Mouse (Mus musculus): Measurements from ENCODE around the gene Fam19a2. TPM values are rescaled to one million over a fixed set of nuclear protein-coding genes. Genes with fewer than 3 reads are reported as not detected.
A peak's percentile ranks its signal among the peaks of the same experiment; 100 is the strongest.

Gene Fam19a2
- polyA plus RNA-seq, 1 experiment from 2014 or later, result 4.4 TPM

GRCm38 (mm10) chr10:123265241-123265790, 1.5 kb downstream of the Fam19a2 start:
- WGBS, result under 1% methylated on average over 47 of the region's 50 CpGs
- no peaks in the 10 kb centered on the region for H3K9me3 ChIP-seq (ENCODE audit: control insufficient read depth, low read length)
- H3K4me2 ChIP-seq (ENCODE audit: low read depth, low read length, severe bottlenecking), result peak overlapping the region; percentile 91
- H3K9ac ChIP-seq (ENCODE audit: low read length), result peak overlapping the region; percentile 58
- H3K27me3 ChIP-seq (ENCODE audit: control insufficient read depth, insufficient read depth, low read length), result peaks cover 13% of the 10 kb centered on the region
- peak overlapping the region; percentile 52 for H3K4me3 ChIP-seq (ENCODE audit: low read depth, low read length)
- DNase-seq (ENCODE audit: low spot score) (peak; percentile 72), ATAC-seq (replicated peaks; ENCODE audit: low FRiP score) (peak; percentile 50)
- H3K36me3 ChIP-seq (ENCODE audit: control insufficient read depth, insufficient read depth, low read length), result no peaks in the 10 kb centered on the region
- peaks cover 6% of the 10 kb centered on the region for H3K4me1 ChIP-seq (replicated peaks; ENCODE audit: control insufficient read depth, insufficient read depth, low read length)
- no peak overlapping the region for H3K27ac ChIP-seq (ENCODE audit: low read depth, low read length)

DNA sequence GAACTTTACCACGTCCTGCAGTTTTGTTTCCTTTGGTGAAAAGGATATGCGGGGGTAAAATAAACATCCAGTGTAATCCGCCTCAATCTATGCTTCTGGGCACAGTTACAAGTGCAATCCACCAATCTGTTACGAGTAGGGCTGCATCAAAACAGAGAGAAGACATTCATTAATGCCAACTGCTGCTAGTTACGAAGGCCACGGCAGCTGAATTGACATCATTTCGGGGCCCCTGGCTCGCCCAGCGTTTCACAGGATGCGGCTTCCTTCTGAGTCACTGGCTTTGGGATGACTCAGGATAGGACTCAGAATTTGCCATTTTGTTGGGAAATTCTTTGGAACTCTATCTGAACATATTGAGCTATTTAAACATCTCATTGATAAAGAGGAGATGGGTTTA, 4.8 kb downstream of the Fam19a2 start:
- Histone ChIP-seq H3K4me1 (replicated peaks; ENCODE audit: control insufficient read depth, insufficient read depth, low read length) (peaks cover 6% of the 10 kb centered on the region), H3K36me3 (ENCODE audit: control insufficient read depth, insufficient read depth, low read length) (no peaks in the 10 kb centered on the region), H3K9ac (ENCODE audit: low read length) (no peak overlapping the region), H3K4me2 (ENCODE audit: low read depth, low read length, severe bottlenecking) (no peak overlapping the region), H3K4me3 (ENCODE audit: low read depth, low read length) (no peak overlapping the region), H3K9me3 (ENCODE audit: control insufficient read depth, low read length) (no peaks in the 10 kb centered on the region), H3K27ac (ENCODE audit: low read depth, low read length) (no peak overlapping the region), H3K27me3 (ENCODE audit: control insufficient read depth, insufficient read depth, low read length) (peaks cover 13% of the 10 kb centered on the region)
- ATAC-seq (replicated peaks; ENCODE audit: low FRiP score) (no peak), DNase-seq (ENCODE audit: low spot score) (no peak)
- 77% methylated on average over 10 of the region's 10 CpGs for WGBS

GRCm38 (mm10) chr10:123274554-123274953, 10.8 kb downstream of the Fam19a2 start:
- WGBS, result 82% methylated on average over 11 of the region's 11 CpGs
- H3K4me3 ChIP-seq (ENCODE audit: low read depth, low read length), result no peak overlapping the region
- no peaks in the 10 kb centered on the region for H3K27me3 ChIP-seq (ENCODE audit: control insufficient read depth, insufficient read depth, low read length)
- no peaks in the 10 kb centered on the region for H3K4me1 ChIP-seq (replicated peaks; ENCODE audit: control insufficient read depth, insufficient read depth, low read length)
- H3K4me2 ChIP-seq (ENCODE audit: low read depth, low read length, severe bottlenecking), result no peak overlapping the region
- DNase-seq (ENCODE audit: low spot score) (no peak), ATAC-seq (replicated peaks; ENCODE audit: low FRiP score) (no peak)
- no peaks in the 10 kb centered on the region for H3K36me3 ChIP-seq (ENCODE audit: control insufficient read depth, insufficient read depth, low read length)
- H3K27ac ChIP-seq (ENCODE audit: low read depth, low read length), result no peak overlapping the region
- H3K9ac ChIP-seq (ENCODE audit: low read length), result no peak overlapping the region
- no peaks in the 10 kb centered on the region for H3K9me3 ChIP-seq (ENCODE audit: control insufficient read depth, low read length)

GRCm38 (mm10) chr10:123307300-123307699, 43.5 kb downstream of the Fam19a2 start:
- H3K9me3 ChIP-seq (ENCODE audit: control insufficient read depth, low read length), result no peaks in the 10 kb centered on the region
- H3K4me2 ChIP-seq (ENCODE audit: low read depth, low read length, severe bottlenecking), result no peak overlapping the region
- H3K27ac ChIP-seq (ENCODE audit: low read depth, low read length), result no peak overlapping the region
- DNase-seq (ENCODE audit: low spot score) (no peak), ATAC-seq (replicated peaks; ENCODE audit: low FRiP score) (no peak)
- H3K4me1 ChIP-seq (replicated peaks; ENCODE audit: control insufficient read depth, insufficient read depth, low read length), result no peaks in the 10 kb centered on the region
- H3K4me3 ChIP-seq (ENCODE audit: low read depth, low read length), result no peak overlapping the region
- no peaks in the 10 kb centered on the region for H3K36me3 ChIP-seq (ENCODE audit: control insufficient read depth, insufficient read depth, low read length)
- H3K9ac ChIP-seq (ENCODE audit: low read length), result no peak overlapping the region
- H3K27me3 ChIP-seq (ENCODE audit: control insufficient read depth, insufficient read depth, low read length), result no peaks in the 10 kb centered on the region

- Histone ChIP-seq H3K27ac (ENCODE audit: low read depth, low read length) (no peak overlapping the region), H3K4me3 (ENCODE audit: low read depth, low read length) (no peak overlapping the region), H3K27me3 (ENCODE audit: control insufficient read depth, insufficient read depth, low read length) (no peaks in the 10 kb centered on the region), H3K36me3 (ENCODE audit: control insufficient read depth, insufficient read depth, low read length) (no peaks in the 10 kb centered on the region), H3K4me2 (ENCODE audit: low read depth, low read length, severe bottlenecking) (no peak overlapping the region), H3K4me1 (replicated peaks; ENCODE audit: control insufficient read depth, insufficient read depth, low read length) (no peaks in the 10 kb centered on the region), H3K9me3 (ENCODE audit: control insufficient read depth, low read length) (no peaks in the 10 kb centered on the region), H3K9ac (ENCODE audit: low read length) (no peak overlapping the region)
- ATAC-seq (replicated peaks; ENCODE audit: low FRiP score), result peak; percentile 36; the same call in 1 of the 2 replicates
- WGBS, result 71% methylated on average over 3 of the region's 3 CpGs
- no peak for DNase-seq (ENCODE audit: low spot score)
These were observed 62.5 kb downstream of the Fam19a2 start for GRCm38 (mm10) chr10:123326271-123326670.

- ATAC-seq (replicated peaks; ENCODE audit: low FRiP score) (no peak; the same call in 1 of the 2 replicates), DNase-seq (ENCODE audit: low spot score) (no peak)
- no peak overlapping the region for H3K27ac ChIP-seq (ENCODE audit: low read depth, low read length)
These were observed 77.5 kb downstream of the Fam19a2 start for GRCm38 (mm10) chr10:123341280-123341679.

DNA sequence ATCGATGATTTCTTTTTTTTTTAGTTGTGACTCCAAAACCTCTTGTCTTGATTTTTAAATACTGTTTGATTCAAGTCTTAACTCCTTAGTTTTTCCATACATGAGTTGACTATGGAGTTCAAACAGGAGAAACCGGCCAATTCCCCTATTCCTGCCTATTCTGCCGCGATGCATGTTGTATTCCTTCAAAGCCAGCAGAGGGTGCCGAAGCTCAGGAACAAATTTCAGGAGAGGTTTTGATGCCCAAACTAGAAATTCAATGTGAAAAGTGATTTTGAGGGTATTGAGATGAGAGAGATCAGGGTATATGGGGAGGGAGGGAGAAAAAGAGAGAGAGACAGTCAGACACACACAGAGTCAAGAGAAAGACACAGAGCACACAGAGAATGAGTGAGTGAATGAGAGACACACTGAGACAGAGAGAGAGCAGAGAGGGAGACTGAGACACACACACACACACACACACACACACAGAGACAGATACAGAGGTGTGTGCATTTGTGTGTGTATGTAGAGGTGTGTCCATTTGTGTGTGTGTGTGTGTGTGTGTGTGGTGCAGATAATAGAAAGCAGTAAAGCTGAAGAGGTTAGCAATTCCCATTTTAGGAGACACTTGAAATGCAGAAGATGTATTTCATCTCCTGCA, 78.9 kb downstream of the Fam19a2 start:
- peak; percentile 61 for DNase-seq (ENCODE audit: low spot score)
- Histone ChIP-seq H3K4me1 (replicated peaks; ENCODE audit: control insufficient read depth, insufficient read depth, low read length) (no peaks in the 10 kb centered on the region), H3K9me3 (ENCODE audit: control insufficient read depth, low read length) (no peaks in the 10 kb centered on the region), H3K4me2 (ENCODE audit: low read depth, low read length, severe bottlenecking) (no peak overlapping the region), H3K4me3 (ENCODE audit: low read depth, low read length) (no peak overlapping the region), H3K9ac (ENCODE audit: low read length) (no peak overlapping the region), H3K27me3 (ENCODE audit: control insufficient read depth, insufficient read depth, low read length) (no peaks in the 10 kb centered on the region), H3K27ac (ENCODE audit: low read depth, low read length) (no peak overlapping the region), H3K36me3 (ENCODE audit: control insufficient read depth, insufficient read depth, low read length) (no peaks in the 10 kb centered on the region)
- no peak for ATAC-seq (replicated peaks; ENCODE audit: low FRiP score)
- WGBS, result 24% methylated on average over 5 of the region's 5 CpGs

More at GRCm38 (mm10) chr10:123341280-123341679, 77.5 kb downstream of the Fam19a2 start:
- H3K4me2 ChIP-seq (ENCODE audit: low read depth, low read length, severe bottlenecking), result no peak overlapping the region
- H3K27me3 ChIP-seq (ENCODE audit: control insufficient read depth, insufficient read depth, low read length), result no peaks in the 10 kb centered on the region
- no peaks in the 10 kb centered on the region for H3K9me3 ChIP-seq (ENCODE audit: control insufficient read depth, low read length)
- WGBS, result 68% methylated on average over 5 of the region's 5 CpGs
- H3K9ac ChIP-seq (ENCODE audit: low read length), result no peak overlapping the region
- H3K4me1 ChIP-seq (replicated peaks; ENCODE audit: control insufficient read depth, insufficient read depth, low read length), result no peaks in the 10 kb centered on the region
- no peaks in the 10 kb centered on the region for H3K36me3 ChIP-seq (ENCODE audit: control insufficient read depth, insufficient read depth, low read length)
- no peak overlapping the region for H3K4me3 ChIP-seq (ENCODE audit: low read depth, low read length)

DNA sequence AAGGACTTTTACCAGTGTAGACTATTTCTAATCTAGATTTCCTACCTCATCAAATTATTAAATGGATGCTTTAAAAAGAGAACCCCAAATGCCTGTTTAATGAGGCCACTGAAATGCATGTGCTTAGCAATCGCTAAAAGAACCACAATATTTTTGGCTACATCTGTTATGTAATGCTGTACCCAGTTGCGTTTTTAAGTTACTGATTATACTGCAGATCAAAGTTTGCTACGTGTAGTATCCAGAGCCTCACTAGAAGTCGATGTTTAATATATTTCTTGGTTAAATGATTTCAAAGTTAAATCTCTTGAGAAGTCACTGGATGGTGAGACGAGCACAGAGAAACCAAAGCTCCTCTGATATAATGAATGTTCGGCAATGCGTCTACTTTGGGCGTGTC, 82.5 kb downstream of the Fam19a2 start:
- WGBS, result 96% methylated on average over 8 of the region's 8 CpGs
- Histone ChIP-seq H3K27me3 (ENCODE audit: control insufficient read depth, insufficient read depth, low read length) (no peaks in the 10 kb centered on the region), H3K4me2 (ENCODE audit: low read depth, low read length, severe bottlenecking) (no peak overlapping the region), H3K4me3 (ENCODE audit: low read depth, low read length) (no peak overlapping the region), H3K4me1 (replicated peaks; ENCODE audit: control insufficient read depth, insufficient read depth, low read length) (no peaks in the 10 kb centered on the region), H3K36me3 (ENCODE audit: control insufficient read depth, insufficient read depth, low read length) (no peaks in the 10 kb centered on the region), H3K27ac (ENCODE audit: low read depth, low read length) (no peak overlapping the region), H3K9ac (ENCODE audit: low read length) (no peak overlapping the region), H3K9me3 (ENCODE audit: control insufficient read depth, low read length) (no peaks in the 10 kb centered on the region)
- ATAC-seq (replicated peaks; ENCODE audit: low FRiP score) (no peak), DNase-seq (ENCODE audit: low spot score) (no peak)

GRCm38 (mm10) chr10:123353667-123354066, 89.9 kb downstream of the Fam19a2 start:
- Histone ChIP-seq H3K9me3 (ENCODE audit: control insufficient read depth, low read length) (no peaks in the 10 kb centered on the region), H3K4me2 (ENCODE audit: low read depth, low read length, severe bottlenecking) (no peak overlapping the region), H3K4me3 (ENCODE audit: low read depth, low read length) (no peak overlapping the region), H3K9ac (ENCODE audit: low read length) (no peak overlapping the region), H3K27me3 (ENCODE audit: control insufficient read depth, insufficient read depth, low read length) (no peaks in the 10 kb centered on the region), H3K27ac (ENCODE audit: low read depth, low read length) (no peak overlapping the region), H3K4me1 (replicated peaks; ENCODE audit: control insufficient read depth, insufficient read depth, low read length) (no peaks in the 10 kb centered on the region), H3K36me3 (ENCODE audit: control insufficient read depth, insufficient read depth, low read length) (no peaks in the 10 kb centered on the region)
- WGBS, result 92% methylated on average over 5 of the region's 5 CpGs
- no peak for ATAC-seq (replicated peaks; ENCODE audit: low FRiP score)
- no peak for DNase-seq (ENCODE audit: low spot score)
